Mouse (Mus musculus) liver, postnatal 0 days (tissue): Measurements from ENCODE around the gene Olfr750.

Experiments
- CTCF ChIP-seq: sonication (generic); IDR thresholded peaks from 2 replicates; pipeline ENCODE4 v1.5.1; 2016; ENCODE audit warnings: antibody characterized with exemption, low read depth
- EP300 ChIP-seq: IDR thresholded peaks from 2 replicates; pipeline ENCODE4 v1.6.1; 2016; ENCODE audit warnings: antibody characterized with exemption, low read depth, mild to moderate bottlenecking

GRCm38 (mm10) chr14:51057401-51057831 is 16.8 kb downstream of the Olfr750 start, which contains the start of gene Rnase12:
- TF ChIP-seq EP300 (peak; percentile 35; the same call in 1 of the 2 replicates), CTCF (no peak)
